Mouse (Mus musculus) embryonic facial prominence, embryonic 13.5 days (tissue): ENCODE data around the gene Adcy5. TPM values are rescaled to one million over a fixed set of nuclear protein-coding genes. Genes with fewer than 3 reads are reported as not detected.

Experiments used
- ATAC-seq: fragments of 200-750 bp; cut with Nextera tagmentation; 2 replicates; pipeline ENCODE4 v1.8.0; 2017; ENCODE audit warnings: low read depth; ENCODE audit not compliant: insufficient number of reproducible peaks, insufficient read depth, low FRiP score, low TSS enrichment
- H3K27ac ChIP-seq: fragments of 300-500 bp; sonication (generic); 2 replicates; pipeline ENCODE4 v1.5.1; 2015; ENCODE audit warnings: moderate library complexity, mild to moderate bottlenecking, inconsistent platforms
- H3K27me3 ChIP-seq: fragments of 300-500 bp; sonication (generic); 2 replicates; pipeline ENCODE4 v1.6.1; 2015; ENCODE audit warnings: mild to moderate bottlenecking, inconsistent platforms
- H3K36me3 ChIP-seq: fragments of 300-500 bp; sonication (generic); 2 replicates; pipeline ENCODE4 v1.6.1; 2015; ENCODE audit warnings: mild to moderate bottlenecking, inconsistent platforms
- H3K4me1 ChIP-seq: fragments of 300-500 bp; sonication (generic); 2 replicates; pipeline ENCODE4 v1.6.1; 2015; ENCODE audit warnings: inconsistent platforms
- H3K4me2 ChIP-seq: fragments of 300-500 bp; sonication (generic); 2 replicates; pipeline ENCODE4 v1.6.1; 2015; ENCODE audit warnings: moderate library complexity, mild to moderate bottlenecking, inconsistent platforms
- H3K4me3 ChIP-seq: fragments of 300-500 bp; sonication (generic); 2 replicates; pipeline ENCODE4 v1.5.1; 2015; ENCODE audit warnings: mild to moderate bottlenecking, inconsistent platforms
- H3K9ac ChIP-seq: fragments of 300-500 bp; sonication (generic); 2 replicates; pipeline ENCODE4 v1.6.1; 2015; ENCODE audit warnings: mild to moderate bottlenecking, inconsistent platforms
- H3K9me3 ChIP-seq: fragments of 300-500 bp; sonication (generic); 2 replicates; pipeline ENCODE4 v1.6.1; 2016; ENCODE audit warnings: inconsistent platforms
- WGBS: fragments of 180-500 bp; shearing (Covaris S2); methylation state at CpG from one replicate; pipeline ENCODE4 v1.1.7; 2015; ENCODE audit warnings: mixed read lengths; 5-methylcytosine and 5-hydroxymethylcytosine counted together
- polyA plus RNA-seq: library from polyadenylated mRNA; unstranded; fragments of >200 nt; fragmentation: Nextera tagmentation; extraction: Ambion mirVana; gene quantifications from 2 replicates; pipeline ENCODE4 v1.2.1, GENCODE M21; 2015

Gene Adcy5
- polyA plus RNA-seq, 1 experiment from 2014 or later: 3.0 TPM

DNA sequence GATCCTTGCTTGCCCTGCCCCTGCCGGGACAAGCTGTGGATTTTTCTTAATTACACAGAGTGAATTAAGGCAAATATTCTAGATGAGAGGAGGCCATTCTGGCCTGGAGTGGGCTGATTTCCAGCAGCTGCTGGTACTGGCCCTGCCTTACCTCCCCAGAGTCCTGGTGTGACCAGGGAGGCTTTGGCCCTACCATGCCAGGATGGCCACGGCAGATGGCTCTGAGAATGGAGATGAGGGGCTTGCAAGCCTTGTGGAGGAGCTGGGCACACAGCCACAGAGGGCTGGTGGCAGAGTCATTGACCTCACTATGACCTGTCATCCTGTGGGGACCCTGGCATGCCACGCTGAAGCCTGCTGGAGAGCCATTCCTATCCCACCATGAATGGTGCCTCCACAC is 54.1 kb downstream of the Adcy5 start:
- H3K4me1 ChIP-seq: peaks cover 42% of the 10 kb centered on the region
- no peak for ATAC-seq
- H3K36me3 ChIP-seq: no peaks in the 10 kb centered on the region
- H3K4me3 ChIP-seq: no peak overlapping the region
- H3K27ac ChIP-seq: peak overlapping the region; percentile 28; the same call in 1 of the 2 replicates
- no peaks in the 10 kb centered on the region for H3K27me3 ChIP-seq
- H3K9ac ChIP-seq: no peak overlapping the region
- H3K9me3 ChIP-seq: no peaks in the 10 kb centered on the region
- no peak overlapping the region for H3K4me2 ChIP-seq
- WGBS: 63% methylated on average over 3 of the region's 3 CpGs

DNA sequence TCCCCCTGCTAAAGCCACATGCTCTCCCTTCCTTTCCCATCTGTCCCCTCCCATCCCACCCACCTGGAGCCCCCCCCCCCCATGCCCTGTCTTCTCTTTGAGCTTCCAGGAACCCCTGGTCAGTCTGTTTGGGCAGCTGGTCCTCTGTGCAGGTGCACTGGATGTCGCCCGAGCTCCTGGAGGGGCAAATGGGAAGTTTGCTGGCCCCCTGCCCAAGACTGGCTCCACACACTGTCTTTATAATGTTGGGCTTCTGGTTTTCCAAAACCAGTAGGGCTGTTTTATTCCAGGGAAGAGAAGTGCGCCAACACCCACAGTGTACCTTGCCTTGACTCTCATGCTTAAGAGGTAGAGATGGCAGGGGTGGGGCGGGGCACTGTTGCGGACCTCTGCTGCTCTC is 55.1 kb downstream of the Adcy5 start:
- peak overlapping the region; percentile 11; the same call in 1 of the 2 replicates for H3K27ac ChIP-seq
- ATAC-seq: no peak
- H3K36me3 ChIP-seq: no peaks in the 10 kb centered on the region
- H3K9me3 ChIP-seq: no peaks in the 10 kb centered on the region
- H3K4me1 ChIP-seq: peaks cover 39% of the 10 kb centered on the region
- no peaks in the 10 kb centered on the region for H3K27me3 ChIP-seq
- no peak overlapping the region for H3K4me2 ChIP-seq
- H3K4me3 ChIP-seq: no peak overlapping the region
- H3K9ac ChIP-seq: no peak overlapping the region
- 71% methylated on average over 5 of the region's 5 CpGs for WGBS

DNA sequence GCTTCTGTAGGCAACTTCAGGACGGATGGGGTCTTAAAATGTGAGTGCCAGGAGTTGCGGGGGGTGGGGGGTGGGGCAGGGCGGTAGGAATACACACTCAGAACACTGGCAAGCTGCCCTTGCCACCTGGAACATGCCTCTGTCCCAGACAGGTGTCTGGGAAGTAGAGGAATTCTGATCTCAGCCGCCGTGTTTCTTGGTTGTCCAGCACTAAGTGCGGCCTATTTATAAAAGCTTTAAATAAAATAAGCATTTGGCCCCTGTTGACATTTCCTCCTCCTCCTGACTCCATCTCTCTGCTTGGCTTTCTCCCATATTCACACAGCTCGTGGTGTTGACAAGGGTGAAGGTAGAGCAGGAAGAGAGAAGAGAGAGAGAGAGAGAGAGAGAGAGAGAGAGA is 60.4 kb downstream of the Adcy5 start:
- Histone ChIP-seq H3K4me1 (peaks cover 30% of the 10 kb centered on the region), H3K9me3 (no peaks in the 10 kb centered on the region), H3K4me2 (no peak overlapping the region), H3K36me3 (no peaks in the 10 kb centered on the region), H3K27me3 (no peaks in the 10 kb centered on the region), H3K9ac (no peak overlapping the region), H3K4me3 (no peak overlapping the region), H3K27ac (no peak overlapping the region)
- ATAC-seq: no peak
- 61% methylated on average over 7 of the region's 7 CpGs for WGBS

DNA sequence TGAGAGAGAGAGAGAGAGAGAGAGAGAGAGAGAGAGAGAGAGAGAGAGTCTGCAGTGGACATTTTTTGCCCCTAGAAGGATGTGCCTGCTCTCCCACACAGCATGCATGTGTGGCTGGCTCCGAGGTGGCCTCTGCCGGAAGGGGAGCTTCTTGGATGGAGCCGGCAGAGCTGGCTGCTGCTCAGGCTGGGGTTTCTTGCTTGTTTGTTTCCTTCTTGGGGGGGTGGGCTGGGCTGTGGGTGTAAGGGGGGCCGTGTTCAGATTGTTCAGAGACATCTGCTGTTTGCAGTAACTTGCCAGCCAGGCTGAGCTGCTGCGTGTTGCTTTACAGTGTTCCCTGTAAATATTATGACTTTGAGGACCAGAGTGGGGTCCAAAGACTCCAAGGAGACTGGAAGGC is 60.8 kb downstream of the Adcy5 start:
- Histone ChIP-seq H3K36me3 (no peaks in the 10 kb centered on the region), H3K9me3 (no peaks in the 10 kb centered on the region), H3K4me1 (peaks cover 26% of the 10 kb centered on the region), H3K27ac (peak overlapping the region; percentile 55), H3K27me3 (no peaks in the 10 kb centered on the region), H3K4me3 (no peak overlapping the region), H3K4me2 (no peak overlapping the region), H3K9ac (no peak overlapping the region)
- 33% methylated on average over 5 of the region's 5 CpGs for WGBS
- ATAC-seq: no peak

DNA sequence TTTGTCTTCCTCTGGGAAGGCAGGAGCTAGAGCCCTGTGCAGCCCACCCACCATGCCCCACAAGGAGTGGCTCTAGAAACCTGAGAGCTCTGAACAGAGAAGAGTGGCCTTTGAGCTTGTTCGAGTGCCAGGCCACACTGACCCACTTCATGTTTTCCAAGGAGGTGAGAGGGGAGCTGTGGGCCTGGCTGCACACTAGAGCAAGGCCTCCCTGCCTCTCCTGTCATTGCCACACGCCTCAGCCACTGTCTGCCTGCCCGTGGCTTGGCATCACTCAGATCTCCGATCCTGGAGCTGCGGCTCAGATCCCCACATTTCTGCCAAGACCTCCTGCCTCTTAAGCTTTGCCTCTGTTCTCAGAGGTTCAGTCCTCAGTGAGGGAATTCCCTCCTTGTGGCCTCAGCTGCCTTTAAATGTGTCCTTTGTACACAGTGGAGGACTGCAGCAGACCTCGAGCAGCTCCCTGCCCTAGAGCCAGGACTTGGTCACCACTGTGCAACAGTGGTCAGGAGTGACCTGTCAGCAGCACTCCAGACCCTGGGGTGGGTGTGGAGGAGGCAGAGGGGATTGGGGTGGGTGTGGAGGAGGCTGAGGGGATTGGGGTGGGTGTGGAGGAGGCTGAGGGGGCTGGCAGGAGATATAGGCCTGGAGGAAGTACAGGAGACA is 62.3 kb downstream of the Adcy5 start:
- Histone ChIP-seq H3K4me3 (no peak overlapping the region), H3K4me1 (peaks cover 25% of the 10 kb centered on the region), H3K9ac (0 out of 2 replicates have a peak overlapping the region, but pooled peaks have one; percentile 8), H3K27me3 (no peaks in the 10 kb centered on the region), H3K4me2 (no peak overlapping the region), H3K27ac (no peak overlapping the region), H3K9me3 (no peaks in the 10 kb centered on the region), H3K36me3 (no peaks in the 10 kb centered on the region)
- no peak for ATAC-seq
- WGBS: 42% methylated on average over 6 of the region's 6 CpGs

DNA sequence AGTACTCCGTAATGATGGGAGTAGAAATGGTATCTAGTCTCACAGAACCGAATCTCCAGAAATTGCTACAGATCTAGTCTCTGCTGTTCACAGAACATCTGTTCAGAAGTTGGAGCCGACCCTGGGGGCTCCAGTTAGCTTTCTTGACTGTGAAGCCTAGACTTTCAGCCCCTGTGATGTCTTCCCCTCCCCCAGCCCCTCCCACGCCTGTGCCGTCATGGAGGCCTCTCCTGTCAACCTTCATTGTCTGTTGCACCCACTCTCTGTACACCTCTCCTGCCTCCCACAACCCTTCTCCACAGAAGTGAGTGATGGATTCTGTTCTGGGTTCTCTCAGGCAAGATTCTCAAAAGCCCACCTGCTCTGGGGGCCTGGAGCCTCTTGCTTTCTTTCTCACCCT is 65.7 kb downstream of the Adcy5 start:
- no peak overlapping the region for H3K27ac ChIP-seq
- no peak overlapping the region for H3K4me3 ChIP-seq
- H3K27me3 ChIP-seq: no peaks in the 10 kb centered on the region
- WGBS: 60% methylated on average over 5 of the region's 5 CpGs
- peaks cover 27% of the 10 kb centered on the region for H3K4me1 ChIP-seq
- no peak overlapping the region for H3K9ac ChIP-seq
- no peak for ATAC-seq
- no peaks in the 10 kb centered on the region for H3K36me3 ChIP-seq
- no peak overlapping the region for H3K4me2 ChIP-seq
- H3K9me3 ChIP-seq: no peaks in the 10 kb centered on the region

DNA sequence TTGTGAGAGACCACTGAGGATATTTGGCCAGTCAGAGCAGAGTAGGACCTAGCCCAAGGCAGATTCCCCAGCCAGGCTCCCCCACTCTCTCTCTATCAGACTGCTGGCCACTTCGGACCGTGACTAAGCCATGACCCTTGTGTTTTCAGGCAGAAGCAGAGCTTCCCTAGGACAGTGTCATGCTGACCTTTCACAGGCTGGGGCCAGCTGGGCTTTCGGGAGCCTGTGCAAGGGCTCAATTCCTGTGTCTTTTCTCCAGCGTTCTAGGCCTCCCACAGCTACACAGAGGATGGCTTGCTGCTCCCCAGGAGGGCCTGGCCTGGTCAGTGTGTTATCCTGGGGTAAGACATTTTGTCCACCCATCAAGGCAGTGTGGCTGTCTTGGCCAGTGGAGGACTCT is 66.9 kb downstream of the Adcy5 start:
- Histone ChIP-seq H3K4me2 (no peak overlapping the region), H3K27me3 (no peaks in the 10 kb centered on the region), H3K9ac (no peak overlapping the region), H3K36me3 (no peaks in the 10 kb centered on the region), H3K4me1 (peaks cover 19% of the 10 kb centered on the region), H3K27ac (no peak overlapping the region), H3K4me3 (no peak overlapping the region), H3K9me3 (no peaks in the 10 kb centered on the region)
- ATAC-seq: no peak
- WGBS: 24% methylated on average over 4 of the region's 4 CpGs

DNA sequence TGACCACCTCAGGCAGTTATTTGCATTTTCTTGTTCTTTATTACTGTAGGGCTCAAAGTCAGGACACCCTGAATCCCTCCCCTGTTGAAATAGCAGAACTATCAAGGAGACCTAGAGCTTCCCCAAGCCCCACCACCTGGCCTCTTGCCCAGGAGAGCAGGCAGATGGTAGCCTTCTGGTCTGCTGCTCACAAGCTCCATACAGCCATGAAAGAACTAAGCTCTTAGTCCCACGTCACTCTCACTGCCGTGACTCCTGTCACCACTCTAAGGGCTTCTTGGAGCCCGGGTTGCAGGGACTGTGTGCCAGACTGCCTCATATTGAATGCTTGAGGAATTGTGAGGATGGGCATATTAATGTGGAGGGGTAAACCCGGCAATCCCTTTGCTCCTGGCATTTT is 69.3 kb downstream of the Adcy5 start:
- Histone ChIP-seq H3K4me1 (peaks cover 13% of the 10 kb centered on the region), H3K4me2 (no peak overlapping the region), H3K4me3 (no peak overlapping the region), H3K9ac (no peak overlapping the region), H3K9me3 (no peaks in the 10 kb centered on the region), H3K27ac (no peak overlapping the region), H3K36me3 (no peaks in the 10 kb centered on the region), H3K27me3 (no peaks in the 10 kb centered on the region)
- no peak for ATAC-seq
- WGBS: 81% methylated on average over 4 of the region's 4 CpGs

DNA sequence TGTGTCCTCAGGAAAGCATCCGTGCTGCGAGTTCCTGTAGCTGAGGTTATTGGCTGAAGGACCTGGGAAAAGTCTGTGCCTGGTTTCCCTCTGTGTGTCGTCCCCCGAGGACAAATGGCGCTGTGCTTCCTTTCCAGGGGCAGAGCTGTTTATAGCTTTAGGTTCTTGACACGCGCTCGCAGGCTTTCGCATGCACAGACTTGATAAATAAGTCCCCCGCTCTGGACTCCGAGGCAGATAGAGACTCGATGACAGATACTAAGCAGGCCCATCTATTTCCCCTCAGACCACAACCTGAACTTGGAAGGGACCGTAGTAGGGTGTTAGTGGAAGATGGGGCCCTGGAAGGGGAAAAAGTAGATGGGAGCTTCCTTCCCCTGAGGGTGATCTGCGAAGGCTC is 70.0 kb downstream of the Adcy5 start:
- Histone ChIP-seq H3K4me3 (no peak overlapping the region), H3K9me3 (no peaks in the 10 kb centered on the region), H3K4me2 (no peak overlapping the region), H3K27me3 (no peaks in the 10 kb centered on the region), H3K36me3 (no peaks in the 10 kb centered on the region), H3K4me1 (peaks cover 14% of the 10 kb centered on the region), H3K27ac (no peak overlapping the region), H3K9ac (no peak overlapping the region)
- ATAC-seq: no peak
- 65% methylated on average over 14 of the region's 14 CpGs for WGBS

DNA sequence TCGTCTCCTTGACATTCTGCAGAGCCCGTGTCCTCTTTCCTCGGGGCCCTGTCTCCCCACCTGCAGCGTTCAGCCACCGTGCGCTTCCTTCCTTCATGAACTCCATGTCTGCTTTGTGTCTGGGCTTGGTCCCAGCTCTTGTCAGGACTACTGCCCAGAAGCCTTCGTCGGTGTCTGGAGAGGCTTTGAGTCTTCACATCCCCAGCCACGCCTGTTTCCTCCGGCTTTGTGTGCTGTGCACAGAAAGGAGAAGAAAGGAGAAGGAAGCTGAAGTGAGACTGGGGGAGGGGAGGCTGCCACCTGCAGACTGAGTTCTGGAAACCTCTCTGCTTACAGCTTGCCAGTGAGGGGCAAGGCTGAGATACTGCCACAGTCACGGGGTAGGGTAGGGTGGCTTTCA is 74.9 kb downstream of the Adcy5 start:
- H3K9me3 ChIP-seq: no peaks in the 10 kb centered on the region
- H3K9ac ChIP-seq: no peak overlapping the region
- ATAC-seq: no peak
- no peak overlapping the region for H3K4me2 ChIP-seq
- no peak overlapping the region for H3K27ac ChIP-seq
- H3K4me3 ChIP-seq: no peak overlapping the region
- H3K36me3 ChIP-seq: no peaks in the 10 kb centered on the region
- peaks cover 18% of the 10 kb centered on the region for H3K4me1 ChIP-seq
- H3K27me3 ChIP-seq: no peaks in the 10 kb centered on the region
- WGBS: 66% methylated on average over 11 of the region's 11 CpGs

DNA sequence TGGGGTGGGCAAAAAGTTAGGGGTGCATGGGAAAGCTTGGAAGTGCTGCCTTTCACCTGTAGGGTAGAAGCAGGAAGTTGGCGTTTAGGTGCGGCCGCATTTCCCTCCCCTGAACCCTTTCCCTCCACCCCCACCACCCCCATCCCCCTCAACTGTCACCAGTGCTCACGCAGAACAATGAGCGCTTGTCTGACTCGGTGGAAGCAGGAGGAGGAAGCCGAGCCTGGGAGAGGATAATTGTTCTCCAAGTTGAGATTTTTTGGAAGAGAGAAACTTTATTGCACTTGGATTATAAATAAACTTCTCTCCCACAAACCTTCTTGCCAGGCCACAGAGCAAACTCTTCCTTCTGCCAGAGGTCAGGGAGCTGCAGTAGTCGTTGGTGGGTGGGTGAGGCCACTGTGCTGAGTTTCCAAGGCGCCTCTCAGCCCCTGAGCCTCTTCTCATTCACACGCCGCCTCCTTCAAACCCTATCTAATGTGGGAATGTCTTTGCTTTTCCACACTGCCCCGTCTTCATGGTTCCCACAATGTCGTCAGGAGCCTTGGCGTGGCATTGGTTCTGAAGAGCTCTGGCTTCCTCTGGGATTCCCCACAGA is 77.6 kb downstream of the Adcy5 start:
- Histone ChIP-seq H3K36me3 (no peaks in the 10 kb centered on the region), H3K27me3 (no peaks in the 10 kb centered on the region), H3K27ac (peak overlapping the region; percentile 33; the same call in 1 of the 2 replicates), H3K9me3 (no peaks in the 10 kb centered on the region), H3K4me1 (peaks cover 13% of the 10 kb centered on the region), H3K9ac (no peak overlapping the region), H3K4me3 (no peak overlapping the region), H3K4me2 (no peak overlapping the region)
- 22% methylated on average over 14 of the region's 14 CpGs for WGBS
- no peak for ATAC-seq

DNA sequence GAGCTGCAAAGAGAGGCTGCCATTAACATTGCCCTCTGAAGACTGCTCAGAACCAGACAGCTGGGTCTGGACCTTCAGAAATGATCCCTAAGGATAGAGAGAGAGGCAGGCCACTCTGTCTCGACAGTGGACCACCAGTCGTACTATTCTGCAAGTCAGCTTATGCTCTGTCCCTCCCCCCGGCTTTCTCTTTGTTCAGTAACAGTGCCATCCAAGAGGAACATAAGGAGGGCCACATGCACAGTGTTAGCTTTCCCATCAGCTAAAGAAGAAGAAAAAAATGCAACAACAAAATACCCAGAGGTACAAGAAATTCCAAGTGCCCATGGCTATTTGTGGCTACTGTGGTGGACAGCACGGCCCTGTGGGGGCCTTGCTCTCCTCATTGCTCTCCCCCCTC is 78.7 kb downstream of the Adcy5 start:
- WGBS: 81% methylated on average over 4 of the region's 4 CpGs
- Histone ChIP-seq H3K4me2 (no peak overlapping the region), H3K9me3 (no peaks in the 10 kb centered on the region), H3K27me3 (no peaks in the 10 kb centered on the region), H3K4me3 (no peak overlapping the region), H3K9ac (no peak overlapping the region), H3K27ac (no peak overlapping the region), H3K4me1 (peaks cover 13% of the 10 kb centered on the region), H3K36me3 (no peaks in the 10 kb centered on the region)
- no peak for ATAC-seq
